Mouse (Mus musculus): ENCODE results near the gene Nat8f6. TPM values are rescaled to one million over a fixed set of nuclear protein-coding genes. Genes with fewer than 3 reads are reported as not detected.
"Not testable (repeated sequence)": the region's sequence is repeated elsewhere in the genome, so short reads cannot be mapped to it uniquely, and the experiment has no call there.

Gene Nat8f6
- polyA plus RNA-seq, 1 experiment from 2014 or later, result not detected

DNA sequence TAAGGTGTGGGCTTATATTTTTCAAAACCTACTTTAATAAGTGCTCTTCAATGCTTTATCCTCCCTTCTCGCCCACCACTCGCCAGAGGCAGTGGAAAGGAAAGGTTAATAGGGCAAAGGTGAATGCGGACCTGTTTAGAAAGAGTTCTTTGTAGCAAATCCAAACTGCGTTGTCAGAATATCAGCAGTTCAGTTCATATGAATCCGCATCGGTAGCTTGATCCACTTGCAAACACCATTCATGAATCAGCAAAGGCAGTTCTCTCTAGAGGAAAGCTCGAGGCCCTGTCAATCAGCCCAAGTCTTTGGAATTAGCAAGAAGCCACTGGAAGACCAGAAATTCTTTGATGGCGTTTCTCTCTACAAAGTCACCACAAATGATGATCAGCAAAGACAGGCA lies 17.9 kb upstream of the Nat8f6 start:
- no peak for DNase-seq
- ATAC-seq, result no peak
- TF ChIP-seq CTCF (IDR thresholded peaks at IDR 0.05; ENCODE audit: low read depth) (no peak), EP300 (IDR thresholded peaks at IDR 0.05; ENCODE audit: low read depth) (no peak)
- H3K4me1 ChIP-seq (ENCODE audit: insufficient read depth), result no peaks in the 10 kb centered on the region
- H3K36me3 ChIP-seq (replicated peaks; ENCODE audit: insufficient read depth, low read length), result no peaks in the 10 kb centered on the region
- no peaks in the 10 kb centered on the region for H3K27me3 ChIP-seq (ENCODE audit: insufficient read depth, low read length)
- WGBS (ENCODE audit: insufficient replicate concordance), result 75% methylated on average over 8 of the region's 8 CpGs
- no peaks in the 10 kb centered on the region for H3K9me3 ChIP-seq (ENCODE audit: low read length)
- H3K9ac ChIP-seq (replicated peaks), result no peak overlapping the region
- H3K4me2 ChIP-seq (ENCODE audit: low read depth, low read length), result no peak overlapping the region
- H3K4me3 ChIP-seq (ENCODE audit: low read depth, low read length), result no peak overlapping the region
- H3K27ac ChIP-seq (ENCODE audit: low read depth), result no peak overlapping the region

DNA sequence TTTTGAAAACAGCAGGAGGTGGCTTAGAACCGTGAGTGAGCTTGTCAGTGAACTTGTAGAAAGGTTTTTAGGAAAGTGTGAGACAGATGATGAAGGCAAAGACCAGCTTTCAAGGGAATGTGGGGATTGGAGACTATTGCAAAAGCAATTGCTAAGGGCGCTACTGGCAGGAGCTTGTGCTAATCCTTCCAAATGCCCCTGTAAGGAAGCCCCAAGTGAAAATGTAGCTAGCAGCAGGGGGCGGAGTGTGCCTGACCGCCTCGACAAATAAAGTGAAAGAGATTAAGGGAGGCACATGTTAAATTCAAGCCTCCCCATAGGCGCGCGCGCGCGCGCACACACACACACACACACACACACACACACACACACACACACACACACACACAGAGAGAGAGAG lies 16.6 kb upstream of the Nat8f6 start:
- DNase-seq (peak; percentile 53), ATAC-seq (peak; percentile 84)
- not testable (repeated sequence) for H3K9ac ChIP-seq (replicated peaks); H3K4me3 ChIP-seq (ENCODE audit: low read depth, low read length); H3K4me1 ChIP-seq (ENCODE audit: insufficient read depth); H3K27me3 ChIP-seq (ENCODE audit: insufficient read depth, low read length); H3K36me3 ChIP-seq (replicated peaks; ENCODE audit: insufficient read depth, low read length); H3K9me3 ChIP-seq (ENCODE audit: low read length)
- peak overlapping the region; percentile 40; the same call in 1 of the 2 replicates for H3K4me2 ChIP-seq (ENCODE audit: low read depth, low read length)
- WGBS (ENCODE audit: insufficient replicate concordance), result 16% methylated on average over 12 of the region's 12 CpGs
- TF ChIP-seq CTCF (IDR thresholded peaks at IDR 0.05; ENCODE audit: low read depth), result peak; percentile 49
- H3K27ac ChIP-seq (ENCODE audit: low read depth), result 0 out of 2 replicates have a peak overlapping the region, but pooled peaks have one; percentile 22

- not testable (repeated sequence) for H3K9ac ChIP-seq (replicated peaks); H3K4me2 ChIP-seq (ENCODE audit: low read depth, low read length); H3K4me3 ChIP-seq (ENCODE audit: low read depth, low read length); H3K27me3 ChIP-seq (ENCODE audit: insufficient read depth, low read length); H3K36me3 ChIP-seq (replicated peaks; ENCODE audit: insufficient read depth, low read length); H3K4me1 ChIP-seq (ENCODE audit: insufficient read depth); H3K9me3 ChIP-seq (ENCODE audit: low read length)
- H3K27ac ChIP-seq (ENCODE audit: low read depth), result 0 out of 2 replicates have a peak overlapping the region, but pooled peaks have one; percentile 22
- DNase-seq (peak; percentile 64), ATAC-seq (peak; percentile 70)
- WGBS (ENCODE audit: insufficient replicate concordance), result 10% methylated on average over 7 of the region's 9 CpGs
- peak; percentile 54 for TF ChIP-seq CTCF (IDR thresholded peaks at IDR 0.05; ENCODE audit: low read depth)
Observed at GRCm38 (mm10) chr6:85836827-85837226, 16.1 kb upstream of the Nat8f6 start.

DNA sequence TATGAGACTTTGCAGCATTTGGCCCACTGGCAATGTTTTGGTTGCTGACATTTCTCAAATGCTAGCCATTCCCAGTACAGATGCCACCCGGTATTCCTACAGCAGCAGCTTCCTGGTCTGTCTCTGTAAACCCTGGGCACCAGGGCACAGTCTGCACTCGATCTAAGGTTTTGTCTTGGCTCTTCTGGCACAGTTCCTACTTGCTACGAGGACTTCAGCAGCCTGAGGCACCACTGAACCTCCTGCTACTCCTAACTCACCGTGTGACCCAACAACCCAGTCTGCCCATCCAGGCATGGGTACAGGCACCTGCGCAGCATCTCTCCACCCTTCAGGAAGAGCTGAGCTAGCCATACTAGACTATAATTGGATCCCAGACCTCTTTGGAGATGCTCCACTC lies 15.3 kb upstream of the Nat8f6 start:
- WGBS (ENCODE audit: insufficient replicate concordance), result 82% methylated on average over 5 of the region's 5 CpGs
- H3K9ac ChIP-seq (replicated peaks), result not testable (repeated sequence)

GRCm38 (mm10) chr6:85835104-85835503 lies 14.3 kb upstream of the Nat8f6 start:
- not testable (repeated sequence) for H3K4me2 ChIP-seq (ENCODE audit: low read depth, low read length); H3K9me3 ChIP-seq (ENCODE audit: low read length); H3K9ac ChIP-seq (replicated peaks); ATAC-seq; H3K27ac ChIP-seq (ENCODE audit: low read depth); H3K4me3 ChIP-seq (ENCODE audit: low read depth, low read length); DNase-seq; H3K36me3 ChIP-seq (replicated peaks; ENCODE audit: insufficient read depth, low read length); H3K4me1 ChIP-seq (ENCODE audit: insufficient read depth); H3K27me3 ChIP-seq (ENCODE audit: insufficient read depth, low read length)
- WGBS (ENCODE audit: insufficient replicate concordance), result 65% methylated on average over 1 of the region's 2 CpGs

More for the DNA sequence above, 15.3 kb upstream of the Nat8f6 start:
- not testable (repeated sequence) for H3K27ac ChIP-seq (ENCODE audit: low read depth); H3K36me3 ChIP-seq (replicated peaks; ENCODE audit: insufficient read depth, low read length); H3K9me3 ChIP-seq (ENCODE audit: low read length); H3K27me3 ChIP-seq (ENCODE audit: insufficient read depth, low read length); H3K4me2 ChIP-seq (ENCODE audit: low read depth, low read length); H3K4me3 ChIP-seq (ENCODE audit: low read depth, low read length); DNase-seq; H3K4me1 ChIP-seq (ENCODE audit: insufficient read depth); ATAC-seq

GRCm38 (mm10) chr6:85834504-85835100 lies 13.8 kb upstream of the Nat8f6 start:
- not testable (repeated sequence) for H3K4me2 ChIP-seq (ENCODE audit: low read depth, low read length); H3K4me3 ChIP-seq (ENCODE audit: low read depth, low read length); H3K4me1 ChIP-seq (ENCODE audit: insufficient read depth); H3K9me3 ChIP-seq (ENCODE audit: low read length); ATAC-seq; DNase-seq; H3K9ac ChIP-seq (replicated peaks); H3K27ac ChIP-seq (ENCODE audit: low read depth); H3K27me3 ChIP-seq (ENCODE audit: insufficient read depth, low read length); H3K36me3 ChIP-seq (replicated peaks; ENCODE audit: insufficient read depth, low read length)

GRCm38 (mm10) chr6:85831796-85832321 lies 11.1 kb upstream of the Nat8f6 start, which contains the start of gene Nat8:
TSS of gene Nat8 (minus strand) at chr6:85832082.
- ATAC-seq, result no peak
- no peak within 1 kb of the TSS for H3K27ac ChIP-seq (ENCODE audit: low read depth)

More at GRCm38 (mm10) chr6:85831796-85832321, 11.1 kb upstream of the Nat8f6 start, which contains the start of gene Nat8:
- TF ChIP-seq CTCF (IDR thresholded peaks at IDR 0.05; ENCODE audit: low read depth) (no peak), EP300 (IDR thresholded peaks at IDR 0.05; ENCODE audit: low read depth) (no peak)
- DNase-seq, result no peak
- H3K4me2 ChIP-seq (ENCODE audit: low read depth, low read length), result no peak within 1 kb of the TSS
- H3K9ac ChIP-seq (replicated peaks), result no peak within 1 kb of the TSS
- no peaks in the 10 kb centered on the region for H3K4me1 ChIP-seq (ENCODE audit: insufficient read depth)
- WGBS (ENCODE audit: insufficient replicate concordance), result 65% methylated on average over 7 of the region's 7 CpGs
- H3K4me3 ChIP-seq (ENCODE audit: low read depth, low read length), result no peak within 1 kb of the TSS
- H3K36me3 ChIP-seq (replicated peaks; ENCODE audit: insufficient read depth, low read length), result no peaks in the 10 kb centered on the region
- no peaks in the 10 kb centered on the region for H3K27me3 ChIP-seq (ENCODE audit: insufficient read depth, low read length)
- H3K9me3 ChIP-seq (ENCODE audit: low read length), result no peaks in the 10 kb centered on the region

Data from liver, postnatal 0 days (tissue).